Mouse (Mus musculus): ENCODE measurements around the gene 1700088E04Rik. TPM values are rescaled to one million over a fixed set of nuclear protein-coding genes. Genes with fewer than 3 reads are reported as not detected.
A peak's percentile ranks its signal among the peaks of the same experiment; 100 is the strongest.

Gene 1700088E04Rik
- polyA plus RNA-seq, 2 experiments: 0.46 to 0.93 TPM

- H3K36me3 ChIP-seq (replicated peaks; ENCODE audit: control insufficient read depth, insufficient read depth, low read depth): peaks cover 24% of the 10 kb centered on the region
These were observed 2.3 kb upstream of the 1700088E04Rik start for GRCm38 (mm10) chr15:79143316-79143715.

GRCm38 (mm10) chr15:79141566-79141917 is 489 bp upstream of the 1700088E04Rik start:
- 2% methylated on average over 7 of the region's 7 CpGs for WGBS (ENCODE audit: insufficient replicate concordance)
- H3K4me2 ChIP-seq (ENCODE audit: low read depth): peak overlapping the region; percentile 96
- H3K4me3 ChIP-seq (ENCODE audit: insufficient read depth in 1 of 2, low read depth in 2 of 2, low read length in 2 of 2): peak overlapping the region; percentile 73 to 90
- peaks cover 5 to 11% of the 10 kb centered on the region in 2 experiments; a peak in 2 of 4 replicates for H3K4me1 ChIP-seq (replicated peaks; ENCODE audit: control insufficient read depth in 2 of 2, insufficient read depth in 2 of 2, low read length in 1 of 2)
- peaks cover 2% of the 10 kb centered on the region for H3K27me3 ChIP-seq (ENCODE audit: control insufficient read depth, insufficient read depth, low read length)
- H3K9me3 ChIP-seq (ENCODE audit: control insufficient read depth, low read length): no peaks in the 10 kb centered on the region
- ATAC-seq (ENCODE audit: insufficient read depth): peak; percentile 64
- peak overlapping the region; percentile 88 for H3K9ac ChIP-seq (replicated peaks)
- peaks cover 9% of the 10 kb centered on the region for H3K36me3 ChIP-seq (replicated peaks; ENCODE audit: control insufficient read depth, insufficient read depth, low read depth)
- DNase-seq (ENCODE audit: low read depth in 3 of 3, low spot score in 3 of 3): no peak
- no peak overlapping the region for H3K27ac ChIP-seq
- no peak for TF ChIP-seq CTCF (IDR thresholded peaks at IDR 0.05; ENCODE audit: low read depth)
- no peak for TF ChIP-seq EP300 (IDR thresholded peaks at IDR 0.05; ENCODE audit: low read depth)

More at GRCm38 (mm10) chr15:79143316-79143715, 2.3 kb upstream of the 1700088E04Rik start:
- 80% methylated on average over 12 of the region's 12 CpGs for WGBS (ENCODE audit: insufficient replicate concordance)
- H3K4me1 ChIP-seq (replicated peaks; ENCODE audit: control insufficient read depth in 2 of 2, insufficient read depth in 2 of 2, low read length in 1 of 2): peaks cover 5 to 11% of the 10 kb centered on the region in 2 experiments; a peak in 2 of 4 replicates
- DNase-seq (ENCODE audit: low read depth in 3 of 3, low spot score in 3 of 3) (no peak), ATAC-seq (ENCODE audit: insufficient read depth) (no peak)
- no peak overlapping the region for H3K4me2 ChIP-seq (ENCODE audit: low read depth)
- H3K4me3 ChIP-seq (ENCODE audit: insufficient read depth in 1 of 2, low read depth in 2 of 2, low read length in 2 of 2): no peak overlapping the region
- H3K27ac ChIP-seq: no peak overlapping the region
- no peak overlapping the region for H3K9ac ChIP-seq (replicated peaks)
- TF ChIP-seq CTCF (IDR thresholded peaks at IDR 0.05; ENCODE audit: low read depth): no peak
- no peak for TF ChIP-seq EP300 (IDR thresholded peaks at IDR 0.05; ENCODE audit: low read depth)
- H3K27me3 ChIP-seq (ENCODE audit: control insufficient read depth, insufficient read depth, low read length): peaks cover 2% of the 10 kb centered on the region
- no peaks in the 10 kb centered on the region for H3K9me3 ChIP-seq (ENCODE audit: control insufficient read depth, low read length)

GRCm38 (mm10) chr15:79139640-79140039 is 1.4 kb downstream of the 1700088E04Rik start:
- DNase-seq (ENCODE audit: low read depth in 3 of 3, low spot score in 3 of 3): peak in 1 of 3 experiments; percentile 9
- TF ChIP-seq CTCF (IDR thresholded peaks at IDR 0.05; ENCODE audit: low read depth) (peak; percentile 75), EP300 (IDR thresholded peaks at IDR 0.05; ENCODE audit: low read depth) (no peak)
- 48% methylated on average over 10 of the region's 10 CpGs for WGBS (ENCODE audit: insufficient replicate concordance)

GRCm38 (mm10) chr15:79135783-79136575 is 5.1 kb downstream of the 1700088E04Rik start:
- Histone ChIP-seq H3K27me3 (ENCODE audit: control insufficient read depth, insufficient read depth, low read length) (peaks cover 2% of the 10 kb centered on the region), H3K4me1 (replicated peaks; ENCODE audit: control insufficient read depth in 2 of 2, insufficient read depth in 2 of 2, low read length in 1 of 2) (peaks cover 0 to 6% of the 10 kb centered on the region in 2 experiments; a peak in 1 of 4 replicates), H3K36me3 (replicated peaks; ENCODE audit: control insufficient read depth, insufficient read depth, low read depth) (no peaks in the 10 kb centered on the region), H3K9ac (replicated peaks) (no peak overlapping the region), H3K27ac (no peak overlapping the region), H3K4me3 (ENCODE audit: insufficient read depth in 1 of 2, low read depth in 2 of 2, low read length in 2 of 2) (no peak overlapping the region), H3K4me2 (ENCODE audit: low read depth) (no peak overlapping the region), H3K9me3 (ENCODE audit: control insufficient read depth, low read length) (no peaks in the 10 kb centered on the region)
- ATAC-seq (ENCODE audit: insufficient read depth) (no peak), DNase-seq (ENCODE audit: low read depth in 3 of 3, low spot score in 3 of 3) (no peak)
- 61% methylated on average over 11 of the region's 11 CpGs for WGBS (ENCODE audit: insufficient replicate concordance)
- no peak for TF ChIP-seq CTCF (IDR thresholded peaks at IDR 0.05; ENCODE audit: low read depth)
- no peak for TF ChIP-seq EP300 (IDR thresholded peaks at IDR 0.05; ENCODE audit: low read depth)

More at GRCm38 (mm10) chr15:79139640-79140039, 1.4 kb downstream of the 1700088E04Rik start:
- no peak overlapping the region for H3K9ac ChIP-seq (replicated peaks)
- H3K4me2 ChIP-seq (ENCODE audit: low read depth): no peak overlapping the region
- H3K27me3 ChIP-seq (ENCODE audit: control insufficient read depth, insufficient read depth, low read length): peaks cover 2% of the 10 kb centered on the region
- no peaks in the 10 kb centered on the region for H3K9me3 ChIP-seq (ENCODE audit: control insufficient read depth, low read length)
- H3K4me1 ChIP-seq (replicated peaks; ENCODE audit: control insufficient read depth in 2 of 2, insufficient read depth in 2 of 2, low read length in 1 of 2): peaks cover 5 to 11% of the 10 kb centered on the region in 2 experiments; a peak in 2 of 4 replicates
- no peak for ATAC-seq (ENCODE audit: insufficient read depth)
- H3K36me3 ChIP-seq (replicated peaks; ENCODE audit: control insufficient read depth, insufficient read depth, low read depth): no peaks in the 10 kb centered on the region; the same call in 1 of the 2 replicates
- no peak overlapping the region for H3K4me3 ChIP-seq (ENCODE audit: insufficient read depth in 1 of 2, low read depth in 2 of 2, low read length in 2 of 2)
- no peak overlapping the region for H3K27ac ChIP-seq

GRCm38 (mm10) chr15:79135332-79135731 is 5.7 kb downstream of the 1700088E04Rik start:
- H3K27me3 ChIP-seq (ENCODE audit: control insufficient read depth, insufficient read depth, low read length): peaks cover 2% of the 10 kb centered on the region
- DNase-seq (ENCODE audit: low read depth in 3 of 3, low spot score in 3 of 3) (no peak), ATAC-seq (ENCODE audit: insufficient read depth) (no peak)
- H3K27ac ChIP-seq: no peak overlapping the region
- H3K4me1 ChIP-seq (replicated peaks; ENCODE audit: control insufficient read depth in 2 of 2, insufficient read depth in 2 of 2, low read length in 1 of 2): peaks cover 0 to under 1% of the 10 kb centered on the region in 2 experiments; a peak in 1 of 4 replicates
- H3K4me2 ChIP-seq (ENCODE audit: low read depth): no peak overlapping the region
- 72% methylated on average over 9 of the region's 9 CpGs for WGBS (ENCODE audit: insufficient replicate concordance)
- no peak overlapping the region for H3K4me3 ChIP-seq (ENCODE audit: insufficient read depth in 1 of 2, low read depth in 2 of 2, low read length in 2 of 2)
- no peaks in the 10 kb centered on the region for H3K36me3 ChIP-seq (replicated peaks; ENCODE audit: control insufficient read depth, insufficient read depth, low read depth)
- H3K9me3 ChIP-seq (ENCODE audit: control insufficient read depth, low read length): no peaks in the 10 kb centered on the region
- H3K9ac ChIP-seq (replicated peaks): no peak overlapping the region
- no peak for TF ChIP-seq EP300 (IDR thresholded peaks at IDR 0.05; ENCODE audit: low read depth)
- no peak for TF ChIP-seq CTCF (IDR thresholded peaks at IDR 0.05; ENCODE audit: low read depth)
